Mouse (Mus musculus): ENCODE data around the gene Rasgrf1. TPM values are rescaled to one million over a fixed set of nuclear protein-coding genes. Genes with fewer than 3 reads are reported as not detected.
A peak's percentile ranks its signal among the peaks of the same experiment; 100 is the strongest.

The Rasgrf1 gene
- polyA plus RNA-seq, 1 experiment from 2014 or later, result 0.78 TPM

GRCm38 (mm10) chr9:89892540-89893188 lies 17.0 kb upstream of the Rasgrf1 start:
- ATAC-seq (ENCODE audit: low read depth), result no peak
- H3K4me1 ChIP-seq (ENCODE audit: control insufficient read depth, insufficient read depth, low read length), result no peaks in the 10 kb centered on the region
- 81% methylated on average over 5 of the region's 5 CpGs for WGBS

GRCm38 (mm10) chr9:89900111-89900824 lies 9.4 kb upstream of the Rasgrf1 start:
- Histone ChIP-seq H3K36me3 (ENCODE audit: control insufficient read depth, insufficient read depth, low read length) (no peaks in the 10 kb centered on the region), H3K27ac (replicated peaks; ENCODE audit: low read depth, low read length) (no peak overlapping the region), H3K27me3 (replicated peaks; ENCODE audit: control insufficient read depth, insufficient read depth, low read length) (peaks cover 3% of the 10 kb centered on the region; the same call in 1 of the 2 replicates), H3K4me1 (ENCODE audit: control insufficient read depth, insufficient read depth, low read length) (no peaks in the 10 kb centered on the region), H3K9me3 (ENCODE audit: control insufficient read depth, low read length) (no peaks in the 10 kb centered on the region), H3K4me3 (ENCODE audit: low read depth, low read length) (no peak overlapping the region), H3K4me2 (ENCODE audit: low read depth, low read length) (no peak overlapping the region), H3K9ac (ENCODE audit: low read depth, low read length) (no peak overlapping the region)
- peak; percentile 51 for DNase-seq (ENCODE audit: low spot score)
- peak; percentile 30; the same call in 1 of the 2 replicates for ATAC-seq (ENCODE audit: low read depth)
- WGBS, result 27% methylated on average over 14 of the region's 14 CpGs

More at GRCm38 (mm10) chr9:89892540-89893188, 17.0 kb upstream of the Rasgrf1 start:
- Histone ChIP-seq H3K27ac (replicated peaks; ENCODE audit: low read depth, low read length) (no peak overlapping the region), H3K9me3 (ENCODE audit: control insufficient read depth, low read length) (no peaks in the 10 kb centered on the region), H3K27me3 (replicated peaks; ENCODE audit: control insufficient read depth, insufficient read depth, low read length) (peaks cover 4% of the 10 kb centered on the region; the same call in 1 of the 2 replicates), H3K4me2 (ENCODE audit: low read depth, low read length) (no peak overlapping the region), H3K9ac (ENCODE audit: low read depth, low read length) (no peak overlapping the region), H3K4me3 (ENCODE audit: low read depth, low read length) (no peak overlapping the region), H3K36me3 (ENCODE audit: control insufficient read depth, insufficient read depth, low read length) (no peaks in the 10 kb centered on the region)
- peak; percentile 29 for DNase-seq (ENCODE audit: low spot score)

- Histone ChIP-seq H3K27me3 (replicated peaks; ENCODE audit: control insufficient read depth, insufficient read depth, low read length) (peaks cover 10% of the 10 kb centered on the region; the same call in 1 of the 2 replicates), H3K4me1 (ENCODE audit: control insufficient read depth, insufficient read depth, low read length) (no peaks in the 10 kb centered on the region), H3K4me2 (ENCODE audit: low read depth, low read length) (no peak overlapping the region), H3K27ac (replicated peaks; ENCODE audit: low read depth, low read length) (no peak overlapping the region), H3K4me3 (ENCODE audit: low read depth, low read length) (no peak overlapping the region), H3K9ac (ENCODE audit: low read depth, low read length) (no peak overlapping the region), H3K9me3 (ENCODE audit: control insufficient read depth, low read length) (no peaks in the 10 kb centered on the region), H3K36me3 (ENCODE audit: control insufficient read depth, insufficient read depth, low read length) (no peaks in the 10 kb centered on the region)
- DNase-seq (ENCODE audit: low spot score), result no peak
- WGBS, result 54% methylated on average over 4 of the region's 4 CpGs
- no peak for ATAC-seq (ENCODE audit: low read depth)
Measured at GRCm38 (mm10) chr9:89901184-89901583, 8.5 kb upstream of the Rasgrf1 start.

- no peaks in the 10 kb centered on the region for H3K36me3 ChIP-seq (ENCODE audit: control insufficient read depth, insufficient read depth, low read length)
- H3K27ac ChIP-seq (replicated peaks; ENCODE audit: low read depth, low read length), result no peak overlapping the region
- no peak overlapping the region for H3K9ac ChIP-seq (ENCODE audit: low read depth, low read length)
- ATAC-seq (ENCODE audit: low read depth) (no peak), DNase-seq (ENCODE audit: low spot score) (peak; percentile 41)
- H3K27me3 ChIP-seq (replicated peaks; ENCODE audit: control insufficient read depth, insufficient read depth, low read length), result peaks cover 26% of the 10 kb centered on the region
- H3K4me1 ChIP-seq (ENCODE audit: control insufficient read depth, insufficient read depth, low read length), result no peaks in the 10 kb centered on the region
- H3K9me3 ChIP-seq (ENCODE audit: control insufficient read depth, low read length), result no peaks in the 10 kb centered on the region
- 42% methylated on average over 2 of the region's 2 CpGs for WGBS
- H3K4me3 ChIP-seq (ENCODE audit: low read depth, low read length), result no peak overlapping the region
- no peak overlapping the region for H3K4me2 ChIP-seq (ENCODE audit: low read depth, low read length)
Measured at GRCm38 (mm10) chr9:89902813-89903212, 6.9 kb upstream of the Rasgrf1 start.

- no peak for ATAC-seq (ENCODE audit: low read depth)
- H3K4me2 ChIP-seq (ENCODE audit: low read depth, low read length), result no peak overlapping the region
- no peaks in the 10 kb centered on the region for H3K36me3 ChIP-seq (ENCODE audit: control insufficient read depth, insufficient read depth, low read length)
- H3K9ac ChIP-seq (ENCODE audit: low read depth, low read length), result no peak overlapping the region
- H3K4me1 ChIP-seq (ENCODE audit: control insufficient read depth, insufficient read depth, low read length), result peaks cover 17% of the 10 kb centered on the region
- H3K27ac ChIP-seq (replicated peaks; ENCODE audit: low read depth, low read length), result no peak overlapping the region
- no peaks in the 10 kb centered on the region for H3K9me3 ChIP-seq (ENCODE audit: control insufficient read depth, low read length)
- no peak for DNase-seq (ENCODE audit: low spot score)
- H3K27me3 ChIP-seq (replicated peaks; ENCODE audit: control insufficient read depth, insufficient read depth, low read length), result peaks cover 62% of the 10 kb centered on the region
- H3K4me3 ChIP-seq (ENCODE audit: low read depth, low read length), result no peak overlapping the region
Measured at GRCm38 (mm10) chr9:89906645-89907044, 3.1 kb upstream of the Rasgrf1 start.

GRCm38 (mm10) chr9:89907941-89908340 lies 1.8 kb upstream of the Rasgrf1 start:
- DNase-seq (ENCODE audit: low spot score) (no peak), ATAC-seq (ENCODE audit: low read depth) (no peak)
- Histone ChIP-seq H3K4me2 (ENCODE audit: low read depth, low read length) (no peak overlapping the region), H3K4me3 (ENCODE audit: low read depth, low read length) (no peak overlapping the region), H3K36me3 (ENCODE audit: control insufficient read depth, insufficient read depth, low read length) (no peaks in the 10 kb centered on the region), H3K9me3 (ENCODE audit: control insufficient read depth, low read length) (no peaks in the 10 kb centered on the region), H3K9ac (ENCODE audit: low read depth, low read length) (no peak overlapping the region), H3K27ac (replicated peaks; ENCODE audit: low read depth, low read length) (no peak overlapping the region), H3K4me1 (ENCODE audit: control insufficient read depth, insufficient read depth, low read length) (peaks cover 17% of the 10 kb centered on the region), H3K27me3 (replicated peaks; ENCODE audit: control insufficient read depth, insufficient read depth, low read length) (peaks cover 75% of the 10 kb centered on the region)

GRCm38 (mm10) chr9:89908601-89909000 lies 1.1 kb upstream of the Rasgrf1 start:
- Histone ChIP-seq H3K27ac (replicated peaks; ENCODE audit: low read depth, low read length) (no peak overlapping the region), H3K9me3 (ENCODE audit: control insufficient read depth, low read length) (no peaks in the 10 kb centered on the region), H3K9ac (ENCODE audit: low read depth, low read length) (peak overlapping the region; percentile 47; the same call in 1 of the 2 replicates), H3K27me3 (replicated peaks; ENCODE audit: control insufficient read depth, insufficient read depth, low read length) (peaks cover 81% of the 10 kb centered on the region), H3K36me3 (ENCODE audit: control insufficient read depth, insufficient read depth, low read length) (no peaks in the 10 kb centered on the region), H3K4me3 (ENCODE audit: low read depth, low read length) (peak overlapping the region; percentile 55), H3K4me1 (ENCODE audit: control insufficient read depth, insufficient read depth, low read length) (peaks cover 17% of the 10 kb centered on the region), H3K4me2 (ENCODE audit: low read depth, low read length) (peak overlapping the region; percentile 91)
- under 1% methylated on average over 30 of the region's 33 CpGs for WGBS
- DNase-seq (ENCODE audit: low spot score), result no peak
- no peak for ATAC-seq (ENCODE audit: low read depth)

GRCm38 (mm10) chr9:89910011-89910400 lies 298 bp downstream of the Rasgrf1 start:
- DNase-seq (ENCODE audit: low spot score) (no peak), ATAC-seq (ENCODE audit: low read depth) (0 out of 2 replicates have a peak, but pooled peaks have one; percentile 1)
- Histone ChIP-seq H3K36me3 (ENCODE audit: control insufficient read depth, insufficient read depth, low read length) (no peaks in the 10 kb centered on the region), H3K9me3 (ENCODE audit: control insufficient read depth, low read length) (no peaks in the 10 kb centered on the region), H3K4me3 (ENCODE audit: low read depth, low read length) (peak overlapping the region; percentile 55), H3K4me2 (ENCODE audit: low read depth, low read length) (peak overlapping the region; percentile 91), H3K27ac (replicated peaks; ENCODE audit: low read depth, low read length) (no peak overlapping the region), H3K4me1 (ENCODE audit: control insufficient read depth, insufficient read depth, low read length) (peaks cover 17% of the 10 kb centered on the region), H3K27me3 (replicated peaks; ENCODE audit: control insufficient read depth, insufficient read depth, low read length) (peaks cover 94% of the 10 kb centered on the region), H3K9ac (ENCODE audit: low read depth, low read length) (no peak overlapping the region)
- WGBS, result 0% methylated on average over 21 of the region's 26 CpGs

Measured in embryonic facial prominence, embryonic 14.5 days (tissue).